Mouse (Mus musculus) lung, postnatal 0 days (tissue): ENCODE data around the gene Rufy1.

ENCODE experiments used
- CTCF ChIP-seq: IDR thresholded peaks from 2 replicates; pipeline ENCODE4 v1.5.1; 2016; ENCODE audit warnings: antibody characterized with exemption, mild to moderate bottlenecking
- EP300 ChIP-seq: IDR thresholded peaks from 2 replicates; pipeline ENCODE4 v1.6.1; 2016; ENCODE audit warnings: antibody characterized with exemption, mild to moderate bottlenecking, control low read depth

DNA sequence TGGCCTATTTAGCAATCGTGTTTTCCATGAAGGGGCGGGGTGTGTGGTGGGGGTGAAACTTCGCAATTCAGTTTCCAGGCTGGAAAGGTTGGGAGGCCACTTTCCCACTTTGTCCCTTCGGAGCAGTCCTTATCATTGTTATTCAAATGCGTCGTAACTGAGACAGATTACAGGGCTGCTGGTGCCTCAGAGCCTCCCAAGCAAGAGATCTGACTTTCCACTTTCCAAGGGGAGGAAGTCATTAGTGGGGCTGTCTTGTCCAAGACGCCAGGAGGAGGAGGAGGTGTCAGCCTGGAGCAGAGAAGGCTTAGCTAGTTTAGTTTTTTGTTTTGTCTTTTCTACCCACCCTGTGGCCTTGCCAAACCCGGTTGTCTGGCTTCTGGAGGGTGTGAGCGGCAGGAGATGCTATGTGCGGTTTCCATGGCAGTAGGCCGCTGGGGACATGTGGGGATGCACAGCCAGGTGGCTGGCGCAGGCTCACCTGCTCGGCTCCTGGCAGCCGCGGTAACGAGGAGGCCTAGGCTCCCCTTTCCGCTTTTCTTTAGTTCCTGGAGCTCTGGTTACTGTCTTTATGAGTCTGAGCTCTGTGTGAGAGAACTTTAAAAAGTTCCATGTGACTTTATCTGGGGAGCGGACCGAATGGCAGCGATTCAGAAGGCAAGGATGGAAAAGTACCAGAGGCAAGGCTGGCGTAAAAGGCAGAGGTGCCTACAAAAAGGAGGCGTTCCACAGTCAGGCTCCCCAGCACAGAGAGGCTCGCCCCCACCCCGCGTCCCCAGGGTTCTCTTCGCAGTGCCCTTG lies 26.4 kb upstream of the Rufy1 start:
- no peak for TF ChIP-seq CTCF
- TF ChIP-seq EP300: no peak
